Mouse (Mus musculus) right cerebral cortex, adult 18-20 months (tissue): ENCODE data around the gene Tbxa2r.

Experiments
- DNase-seq: peaks from one replicate; pipeline ENCODE4 v3.0.0; 2022; ENCODE audit warnings: mixed read lengths

Tbxa2r gene

GRCm38 (mm10) chr10:81349146-81349545 is 20.6 kb downstream of the Tbxa2r start:
- no peak for DNase-seq

DNA sequence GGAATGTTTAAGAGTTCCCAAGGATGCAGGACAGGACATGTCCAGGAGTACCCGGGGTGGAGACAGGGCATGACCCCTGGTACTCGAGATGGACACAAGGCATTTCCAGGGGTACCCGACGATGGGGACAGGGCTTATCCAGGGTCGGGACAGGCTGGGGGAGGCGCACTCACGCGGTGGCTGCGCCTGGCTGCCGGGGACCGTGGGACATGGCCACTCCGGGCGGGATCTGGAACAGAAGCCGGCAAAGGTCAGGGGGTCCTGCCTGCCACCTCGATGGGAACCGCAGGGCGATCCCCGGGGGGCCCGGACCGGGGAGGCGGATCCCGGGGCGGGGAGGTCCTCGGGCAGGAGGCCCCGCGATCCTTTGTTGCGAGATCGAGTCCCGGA is 21.4 kb downstream of the Tbxa2r start:
- DNase-seq: no peak

DNA sequence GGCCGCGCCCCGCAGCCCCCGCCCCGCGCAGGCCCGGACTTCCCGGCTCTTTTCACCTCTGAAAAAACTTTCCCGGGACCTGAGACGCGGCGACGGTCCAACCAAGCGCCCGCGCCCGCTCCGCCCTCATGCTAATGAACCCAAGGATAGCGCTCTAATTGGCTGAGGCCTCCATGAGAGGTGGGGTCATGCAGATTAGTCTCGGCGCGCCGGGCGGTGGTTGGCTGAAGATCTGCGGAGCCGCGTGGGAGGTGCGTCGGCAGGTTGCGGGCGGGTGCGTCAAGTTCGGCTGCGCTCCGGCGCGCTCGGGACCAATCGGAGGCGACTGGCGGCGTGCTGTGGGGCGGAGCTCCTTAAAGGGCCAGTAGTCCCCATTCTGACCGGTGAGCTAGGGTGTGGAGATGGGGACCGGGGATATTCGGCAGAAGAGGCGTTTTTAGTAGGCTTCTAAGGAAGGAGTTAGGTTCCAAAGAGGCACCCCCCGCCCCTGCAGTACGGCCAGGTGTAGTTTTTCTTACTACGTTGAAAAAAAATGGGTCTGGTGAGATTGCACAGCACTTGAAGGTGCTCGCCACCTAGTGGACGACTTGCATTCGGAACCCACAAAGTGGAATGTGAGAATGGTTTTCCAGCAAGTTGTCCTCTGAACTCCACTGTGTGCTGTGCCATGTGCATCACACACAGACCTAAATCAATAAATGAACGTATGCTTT is 22.0 kb downstream of the Tbxa2r start, which contains the start of gene Hmg20b:
Hmg20b (minus strand) TSS at position 130 of the 713 bp plus-strand sequence.
- peak; percentile 100 for DNase-seq

DNA sequence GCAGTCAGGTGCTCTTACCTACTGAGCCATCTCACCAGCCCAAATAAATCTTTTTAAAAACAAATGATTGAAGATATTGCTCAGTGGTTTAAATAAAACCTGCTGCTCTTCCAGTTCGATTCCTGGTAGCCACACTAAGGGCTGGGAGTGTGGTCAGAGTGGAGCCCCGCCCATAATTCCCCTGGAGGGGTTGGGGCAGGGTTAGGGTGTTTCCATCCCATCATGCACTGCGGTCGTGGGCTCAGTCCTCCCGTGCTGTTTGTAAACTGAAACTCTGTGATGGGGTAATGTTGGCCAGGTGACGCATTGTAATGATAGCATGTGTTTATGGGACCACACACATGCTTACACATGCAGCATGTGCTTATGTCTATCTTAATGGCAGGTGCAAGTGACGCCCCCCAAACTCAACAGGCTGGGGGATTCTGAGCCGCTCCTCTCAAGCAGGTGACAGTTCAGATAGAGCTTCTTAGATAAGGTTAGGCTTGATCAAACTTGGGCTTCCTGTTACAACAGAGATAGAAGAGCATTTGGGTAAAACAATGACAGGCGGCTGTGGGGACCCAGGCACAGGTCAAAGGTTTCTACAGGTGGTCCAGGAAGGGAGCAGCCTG is 23.3 kb downstream of the Tbxa2r start:
- DNase-seq: no peak

- no peak for DNase-seq
Measured at GRCm38 (mm10) chr10:81354738-81355477, 26.4 kb downstream of the Tbxa2r start.

DNA sequence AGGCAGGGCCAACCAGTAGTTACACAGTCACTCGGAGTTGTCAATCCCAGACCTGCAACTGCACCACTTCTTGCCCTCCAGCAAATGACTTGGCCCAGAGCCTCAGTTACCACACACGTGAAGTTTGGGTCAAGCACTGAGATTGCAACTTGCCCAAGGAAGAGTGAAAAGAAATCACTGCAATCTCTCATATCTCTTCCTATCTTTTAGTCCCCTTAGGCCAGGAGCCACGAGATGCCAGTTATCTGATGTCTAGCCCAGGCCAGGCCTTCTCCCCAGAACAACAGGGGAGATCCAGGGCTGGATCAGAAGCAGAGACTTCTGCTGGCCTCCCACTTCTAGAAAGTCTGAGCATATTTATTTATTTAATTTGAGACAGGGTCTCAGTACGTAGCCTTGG is 27.0 kb downstream of the Tbxa2r start:
- DNase-seq: no peak

DNA sequence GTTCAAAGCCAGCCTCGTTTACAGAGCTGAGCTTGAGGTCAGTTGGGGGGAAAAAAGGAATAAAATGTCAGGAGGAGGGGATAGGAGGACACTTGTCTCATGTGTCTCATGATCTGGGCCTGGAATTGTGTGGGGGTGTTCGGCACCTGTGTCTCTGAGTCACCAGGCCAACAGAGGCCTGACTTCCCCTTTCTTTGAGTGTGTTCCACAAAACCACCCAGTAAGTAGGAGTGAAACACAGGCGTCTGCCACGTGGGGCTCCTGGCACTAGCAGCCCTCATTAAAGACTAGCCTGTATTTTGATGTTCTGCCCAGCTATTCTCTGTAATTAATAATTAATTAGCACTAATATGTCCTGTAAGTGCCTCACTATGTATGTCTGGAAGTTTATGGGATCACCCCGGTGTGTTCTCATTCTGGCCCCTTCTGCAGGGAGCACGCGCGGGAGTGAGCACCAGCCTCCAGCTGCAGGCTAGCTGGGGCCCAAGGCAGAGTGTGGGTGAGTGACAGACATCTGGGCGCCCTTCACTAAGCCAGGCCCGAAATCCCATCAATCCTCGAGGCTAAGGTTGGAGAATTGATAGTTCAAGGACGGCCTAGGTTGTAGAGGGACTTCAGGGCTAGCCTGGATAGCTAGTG is 27.9 kb downstream of the Tbxa2r start:
- no peak for DNase-seq

DNA sequence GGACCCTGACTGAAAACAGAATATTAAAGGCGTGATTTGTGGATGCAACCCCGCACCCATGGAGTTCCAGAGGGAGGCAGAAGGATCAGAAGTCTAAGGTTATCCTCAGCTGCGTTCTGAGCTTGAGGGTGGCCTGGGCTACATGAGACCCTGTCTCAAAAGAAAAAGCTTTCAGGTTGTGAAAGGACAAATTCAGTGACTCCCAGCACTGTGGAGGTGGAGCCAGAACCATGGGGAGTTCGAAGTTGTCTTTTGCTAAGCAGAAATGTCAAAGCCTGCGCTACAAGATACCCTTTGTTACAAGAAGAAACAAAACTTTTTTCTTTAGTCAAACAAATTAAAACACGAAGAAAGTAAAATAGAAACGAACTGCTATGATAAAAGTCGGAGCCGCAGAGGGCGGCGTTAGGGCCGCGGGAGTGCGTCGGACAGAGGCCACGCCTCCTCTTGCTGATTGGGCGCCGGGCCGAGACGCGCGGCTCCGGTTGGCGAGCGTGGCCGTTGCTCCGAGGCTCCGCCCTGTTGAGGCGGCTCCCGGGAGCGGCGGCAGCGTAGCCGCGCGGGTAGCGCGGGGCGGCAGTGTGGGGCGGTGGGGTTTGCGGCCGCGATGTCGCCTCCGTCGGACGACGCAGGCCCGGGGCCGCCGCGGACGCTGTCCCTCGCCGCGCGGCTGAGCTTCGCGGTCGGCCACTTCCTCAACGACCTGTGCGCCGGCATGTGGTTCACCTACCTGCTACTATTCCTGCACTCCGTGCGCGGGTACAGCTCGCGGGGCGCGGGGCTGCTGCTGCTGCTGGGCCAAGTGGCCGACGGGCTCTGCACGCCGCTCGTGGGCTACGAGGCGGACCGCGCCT is 28.7 kb downstream of the Tbxa2r start, which contains the start of gene Mfsd12:
Mfsd12 (plus strand) TSS at position 501 of the 854 bp plus-strand sequence.
- peak; percentile 93 for DNase-seq

DNA sequence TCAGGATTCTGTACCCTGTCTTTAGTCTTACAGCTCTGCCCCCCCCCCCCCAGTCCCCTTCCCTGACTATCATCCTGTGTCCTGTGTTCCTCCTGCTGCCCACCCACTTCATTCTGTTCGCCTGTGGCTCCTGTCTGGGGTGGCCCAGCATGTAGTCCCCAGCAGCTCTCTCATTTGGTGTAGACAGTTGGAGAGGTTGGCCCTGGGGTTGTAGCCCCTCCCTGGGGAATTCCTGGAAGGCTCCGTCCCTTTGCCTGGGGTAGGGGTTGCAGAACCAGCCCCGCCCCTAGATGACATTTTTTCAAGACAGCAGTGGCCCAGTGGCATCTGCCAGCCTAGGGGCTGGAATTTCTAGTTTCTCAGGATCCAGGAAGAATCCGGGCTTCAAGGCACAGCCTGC is 29.7 kb downstream of the Tbxa2r start:
- no peak for DNase-seq

- no peak for DNase-seq
Measured at GRCm38 (mm10) chr10:81358841-81359240, 30.3 kb downstream of the Tbxa2r start.

DNA sequence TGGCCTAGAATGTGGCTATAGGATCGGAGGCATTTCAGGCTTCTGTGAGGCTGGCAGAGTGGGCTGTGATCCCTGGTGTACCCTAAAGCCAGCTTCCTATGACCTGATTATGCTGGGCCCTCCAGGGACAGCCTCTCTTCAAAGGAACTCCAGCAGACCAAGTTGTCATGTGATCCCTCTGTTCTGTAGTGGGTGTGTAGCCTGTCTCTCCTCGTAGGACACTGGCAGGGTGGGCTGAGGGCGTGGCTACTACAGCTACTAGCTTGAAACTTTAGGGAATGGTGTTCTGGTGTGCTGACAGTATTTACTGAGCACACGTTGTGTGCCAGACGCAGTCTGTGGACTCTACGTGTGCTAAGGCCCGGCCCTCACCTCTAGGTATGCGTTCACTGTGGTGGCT is 32.2 kb downstream of the Tbxa2r start:
- DNase-seq: no peak

DNA sequence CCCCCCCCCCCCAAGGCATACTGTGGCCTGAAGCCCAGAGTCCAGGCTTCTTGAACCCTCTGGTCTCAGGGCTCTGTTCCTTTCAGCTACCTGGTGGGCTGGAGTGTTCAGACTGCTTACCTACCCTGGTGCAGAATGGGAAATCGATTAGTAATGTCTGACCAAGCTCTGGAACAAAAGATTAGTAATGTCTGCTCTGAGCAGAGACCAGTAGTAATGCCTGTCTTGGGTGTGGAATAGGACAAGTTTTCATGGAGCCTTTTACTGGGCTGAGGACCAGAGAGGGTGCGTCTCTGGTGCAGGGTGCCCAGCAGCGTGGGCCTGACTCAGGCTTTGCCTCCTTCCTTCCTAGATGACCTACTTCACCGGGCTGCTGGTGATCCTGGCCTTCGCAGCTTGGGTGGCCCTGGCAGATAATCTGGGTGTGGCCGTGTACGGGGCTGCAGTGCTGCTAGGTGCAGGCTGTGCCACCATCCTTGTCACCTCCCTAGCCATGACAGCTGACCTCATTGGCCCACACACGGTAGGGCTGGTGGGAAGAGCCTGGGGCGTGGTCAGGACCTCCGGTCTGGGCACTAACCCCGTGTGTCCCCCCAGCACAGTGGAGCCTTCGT is 33.9 kb downstream of the Tbxa2r start:
- DNase-seq: no peak

DNA sequence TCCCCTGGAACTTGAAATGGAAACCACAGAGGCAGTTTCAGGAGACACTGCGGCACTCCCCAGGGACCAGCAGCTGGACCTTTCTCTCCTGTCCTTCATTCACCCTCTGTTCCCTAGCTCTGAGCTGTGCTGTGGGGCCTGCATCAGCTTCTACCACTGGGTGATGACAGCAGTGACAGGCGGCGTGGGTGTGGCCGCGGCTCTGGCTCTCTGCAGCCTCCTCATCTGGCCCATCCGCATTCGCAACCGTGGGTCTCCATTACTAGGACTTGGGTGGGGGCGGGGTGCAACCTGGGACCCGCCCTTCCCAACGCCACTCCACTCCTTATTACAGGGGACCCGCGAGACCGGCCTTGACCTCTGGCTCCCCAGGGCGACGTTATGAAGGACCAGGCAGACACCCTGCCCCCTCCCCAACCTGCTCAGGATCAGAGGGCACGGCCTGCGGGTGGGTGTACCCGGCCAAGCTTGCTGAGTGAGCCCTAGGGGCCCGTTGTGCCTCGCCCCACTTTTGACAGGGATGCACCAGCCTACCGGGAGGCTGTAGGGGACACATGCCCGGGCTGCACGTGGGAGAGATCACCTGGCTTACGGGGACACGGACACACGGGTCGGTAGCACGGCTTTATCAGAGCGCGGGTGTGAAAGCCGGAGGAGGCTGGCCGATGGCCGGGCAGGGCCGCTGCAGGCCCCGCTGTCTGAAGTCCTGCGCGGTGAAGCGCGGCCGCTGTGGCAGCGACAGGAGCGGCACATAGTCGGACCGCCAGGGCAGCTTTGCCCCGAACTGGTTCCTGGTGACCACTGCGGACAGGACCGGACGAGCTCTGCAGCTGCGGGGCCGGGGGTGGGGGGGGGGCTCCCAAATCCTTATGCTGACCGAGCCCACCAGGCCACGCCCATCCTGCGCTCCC is 35.2 kb downstream of the Tbxa2r start:
- no peak for DNase-seq

GRCm38 (mm10) chr10:81364666-81365065 is 36.1 kb downstream of the Tbxa2r start:
- DNase-seq: no peak

GRCm38 (mm10) chr10:81365073-81365472 is 36.5 kb downstream of the Tbxa2r start:
- DNase-seq: peak; percentile 63

GRCm38 (mm10) chr10:81365672-81366476 is 37.3 kb downstream of the Tbxa2r start, which contains the start of gene 4930404N11Rik:
4930404N11Rik (minus strand) TSS chr10:81365816.
- no peak for DNase-seq

DNA sequence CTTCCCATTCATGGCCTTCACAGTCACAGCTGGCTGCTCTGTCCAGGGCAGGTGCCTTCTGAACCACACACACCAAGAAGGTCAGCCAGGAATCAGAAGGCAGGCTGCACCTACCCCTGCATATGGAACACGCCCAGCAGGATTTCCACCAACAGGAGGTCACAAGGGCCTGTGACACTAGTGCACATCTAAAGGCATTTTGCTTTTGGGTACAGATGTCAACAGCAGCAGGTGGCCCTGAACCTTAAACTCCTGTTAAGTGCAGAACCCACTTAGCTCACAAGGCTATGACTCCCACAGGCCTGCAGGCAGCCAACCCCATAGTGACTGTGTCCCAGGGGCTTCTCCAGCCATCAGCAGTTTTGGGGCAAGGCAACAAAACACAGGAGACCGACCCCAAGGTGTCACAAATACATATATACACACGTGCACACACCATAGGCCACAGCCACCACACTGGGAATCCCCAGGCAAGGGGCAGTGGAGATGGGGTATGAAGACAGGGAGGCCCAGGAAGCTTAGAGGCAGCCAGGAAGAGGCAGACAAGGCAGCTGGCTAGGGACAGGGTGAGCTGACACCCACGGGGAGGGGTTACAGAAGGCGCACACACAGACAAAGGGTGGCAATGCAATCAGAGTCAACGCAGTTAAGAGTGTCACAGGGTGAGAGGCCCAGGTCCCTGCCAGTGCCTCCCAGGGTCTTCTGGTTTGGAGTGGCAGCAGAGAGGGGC is 38.1 kb downstream of the Tbxa2r start:
- DNase-seq: no peak

DNA sequence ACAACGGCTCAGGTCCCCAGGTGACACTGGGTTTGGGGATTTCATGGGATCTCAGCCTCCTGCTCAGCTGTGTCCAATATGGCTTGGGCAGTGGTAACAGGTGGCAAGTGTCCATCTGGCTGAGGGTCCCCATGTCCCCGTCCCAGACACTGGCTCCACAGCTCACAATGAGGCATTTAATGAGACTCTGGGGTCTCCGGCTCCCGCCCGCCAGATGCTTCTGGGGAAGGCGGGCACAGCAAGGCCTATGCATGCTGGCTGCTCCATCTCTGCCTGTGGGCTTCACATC is 38.6 kb downstream of the Tbxa2r start:
- DNase-seq: no peak

DNA sequence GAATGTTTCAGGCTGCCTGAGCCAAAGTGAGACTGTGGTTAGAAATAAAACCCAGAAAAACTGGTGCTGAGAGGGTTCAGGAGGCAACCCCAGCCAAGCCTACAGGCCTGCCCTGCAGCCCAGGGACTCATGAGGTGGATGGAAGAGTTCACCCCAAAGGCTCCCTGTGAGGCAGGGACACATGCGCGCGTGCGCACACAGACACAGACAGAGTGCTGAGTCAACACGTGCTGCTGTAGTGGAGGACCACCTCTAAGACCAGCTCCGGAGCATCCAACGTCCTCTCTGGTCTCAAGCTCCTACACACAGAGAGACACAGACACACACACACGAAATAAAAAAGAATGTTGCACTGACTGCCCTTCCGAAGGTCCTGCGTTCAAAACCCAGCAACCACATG is 46.8 kb downstream of the Tbxa2r start:
- no peak for DNase-seq
